Mouse (Mus musculus) layer of hippocampus, postnatal 14 days (tissue): Measurements from ENCODE around the gene Kmt2b. TPM values are rescaled to one million over a fixed set of nuclear protein-coding genes. Genes with fewer than 3 reads are reported as not detected.
A peak's percentile ranks its signal among the peaks of the same experiment; 100 is the strongest.

Source experiments
- DNase-seq, 2 experiments: peaks; one replicate each; pipeline ENCODE4 v3.0.0; 2021 to 2022; ENCODE audit warnings: low spot score in 2 of 2, mixed read lengths in 1 of 2
- total RNA-seq, 2 experiments: library from RNA; stranded (reverse); gene quantifications; 2 replicates each; pipeline ENCODE4 v1.2.3; 2021

Gene Kmt2b
- total RNA-seq, 2 experiments from 2014 or later: 46.1 to 54.4 TPM

- no peak for DNase-seq
Observed at GRCm38 (mm10) chr7:30602583-30602982, 14.1 kb upstream of the Kmt2b start.

- no peak for DNase-seq
Observed at GRCm38 (mm10) chr7:30600651-30601050, 12.1 kb upstream of the Kmt2b start.

GRCm38 (mm10) chr7:30599933-30600353, 11.4 kb upstream of the Kmt2b start:
- DNase-seq: peak; percentile 87 to 94

- DNase-seq: no peak
Observed at GRCm38 (mm10) chr7:30598786-30599185, 10.3 kb upstream of the Kmt2b start, which contains the start of gene Zbtb32. Gene Zbtb32 (minus strand): TSS chr7:30598909.

GRCm38 (mm10) chr7:30596811-30597210, 8.3 kb upstream of the Kmt2b start:
- DNase-seq: no peak

GRCm38 (mm10) chr7:30596093-30596492, 7.6 kb upstream of the Kmt2b start:
- DNase-seq: no peak

GRCm38 (mm10) chr7:30594510-30595024, 6.0 kb upstream of the Kmt2b start:
- DNase-seq: no peak

GRCm38 (mm10) chr7:30593579-30594509, 5.3 kb upstream of the Kmt2b start:
- no peak for DNase-seq

- no peak for DNase-seq
Observed at GRCm38 (mm10) chr7:30592772-30593423, 4.4 kb upstream of the Kmt2b start.

GRCm38 (mm10) chr7:30591605-30591951, 3.1 kb upstream of the Kmt2b start:
- DNase-seq: no peak

- no peak for DNase-seq
Observed at GRCm38 (mm10) chr7:30590927-30591604, 2.5 kb upstream of the Kmt2b start.

GRCm38 (mm10) chr7:30589435-30590301, 1.1 kb upstream of the Kmt2b start:
- peak; percentile 85 to 91 for DNase-seq

GRCm38 (mm10) chr7:30587842-30588667, 471 bp downstream of the Kmt2b start:
- DNase-seq: peak; percentile 37 to 70

GRCm38 (mm10) chr7:30586455-30587020, 2.0 kb downstream of the Kmt2b start:
- DNase-seq: no peak

- no peak for DNase-seq
Observed at GRCm38 (mm10) chr7:30585170-30585569, 3.4 kb downstream of the Kmt2b start.

GRCm38 (mm10) chr7:30584339-30584738, 4.2 kb downstream of the Kmt2b start:
- DNase-seq: no peak

GRCm38 (mm10) chr7:30581547-30581946, 7.0 kb downstream of the Kmt2b start:
- no peak for DNase-seq

GRCm38 (mm10) chr7:30579950-30580349, 8.6 kb downstream of the Kmt2b start:
- no peak for DNase-seq

GRCm38 (mm10) chr7:30572969-30573368, 15.6 kb downstream of the Kmt2b start:
- no peak for DNase-seq
